In genomic region chr11:101424105-101424851, GRCm38 (mm10) we compare ENCODE assay signal across 7 mouse cellular contexts. TPM values are rescaled to one million over a fixed set of nuclear protein-coding genes. Genes with fewer than 3 reads are reported as not detected.
DNase-seq lines count a peak whose midpoint lies in the region; ATAC-seq and TF ChIP-seq lines count a peak whose summit lies in the region.

Gene Gm27029, minus strand, starts transcription at chr11:101424796.

- TF ChIP-seq POLR2A in spleen, adult 2 months (IDR thresholded peaks at IDR 0.05; ENCODE audit: low read depth, low read length): no peak

- no peaks in the 10 kb centered on the region for H3K9me3 ChIP-seq in heart, embryonic 13.5 days
- H3K9me3 ChIP-seq in limb, embryonic 10.5 days (replicated peaks): no peaks in the 10 kb centered on the region
- no peaks in the 10 kb centered on the region for H3K9me3 ChIP-seq in midbrain, embryonic 13.5 days

- H3K4me2 ChIP-seq in heart, embryonic 13.5 days: peak within 1 kb of the TSS; percentile 85
- H3K4me2 ChIP-seq in midbrain, embryonic 13.5 days (replicated peaks): peak within 1 kb of the TSS; percentile 94

- H3K27me3 ChIP-seq in spleen, adult 2 months (ENCODE audit: control insufficient read depth, insufficient read depth, low read length): no peaks in the 10 kb centered on the region
- H3K27me3 ChIP-seq in heart, embryonic 13.5 days (replicated peaks): no peaks in the 10 kb centered on the region
- no peaks in the 10 kb centered on the region for H3K27me3 ChIP-seq in limb, embryonic 10.5 days (ENCODE audit: low read depth, poor library complexity, severe bottlenecking)
- H3K27me3 ChIP-seq in midbrain, embryonic 13.5 days: peaks cover 5% of the 10 kb centered on the region; the same call in 1 of the 2 replicates

- peak within 1 kb of the TSS; percentile 86 for H3K27ac ChIP-seq in spleen, adult 2 months (ENCODE audit: insufficient read depth, low read length)
- H3K27ac ChIP-seq in heart, embryonic 13.5 days (replicated peaks): peak within 1 kb of the TSS; percentile 99
- peak within 1 kb of the TSS; percentile 82 for H3K27ac ChIP-seq in limb, embryonic 10.5 days
- H3K27ac ChIP-seq in midbrain, embryonic 13.5 days: peak within 1 kb of the TSS; percentile 84

- H3K9ac ChIP-seq in heart, embryonic 13.5 days: peak within 1 kb of the TSS; percentile 91
- H3K9ac ChIP-seq in midbrain, embryonic 13.5 days (replicated peaks): peak within 1 kb of the TSS; percentile 77

- WGBS in spleen, adult 2 months: 9% methylated on average over 23 of the region's 23 CpGs
- WGBS in heart, embryonic 13.5 days: 2% methylated on average over 23 of the region's 23 CpGs
- WGBS in limb, embryonic 10.5 days: 6% methylated on average over 23 of the region's 23 CpGs
- WGBS in midbrain, embryonic 13.5 days: 6% methylated on average over 23 of the region's 23 CpGs

- peaks cover 6% of the 10 kb centered on the region for H3K4me1 ChIP-seq in spleen, adult 2 months (ENCODE audit: control insufficient read depth, insufficient read depth, insufficient read length)
- H3K4me1 ChIP-seq in heart, embryonic 13.5 days: peaks cover 37% of the 10 kb centered on the region
- peaks cover 28% of the 10 kb centered on the region for H3K4me1 ChIP-seq in limb, embryonic 10.5 days
- H3K4me1 ChIP-seq in midbrain, embryonic 13.5 days (replicated peaks): peaks cover 32% of the 10 kb centered on the region

- no peak for TF ChIP-seq CTCF in spleen, adult 2 months (IDR thresholded peaks at IDR 0.05; ENCODE audit: extremely low read depth, insufficient read depth, insufficient read length, insufficient replicate concordance)

- ATAC-seq in heart, embryonic 13.5 days (ENCODE audit: extremely low read depth, insufficient number of reproducible peaks, low FRiP score, low TSS enrichment): peak; percentile 44
- ATAC-seq in midbrain, embryonic 13.5 days: peak; percentile 58

- peaks cover under 1% of the 10 kb centered on the region; the same call in 1 of the 2 replicates for H3K36me3 ChIP-seq in spleen, adult 2 months (ENCODE audit: control insufficient read depth, insufficient read depth, low read length)
- peaks cover 29% of the 10 kb centered on the region for H3K36me3 ChIP-seq in heart, embryonic 13.5 days
- H3K36me3 ChIP-seq in limb, embryonic 10.5 days: peaks cover 4% of the 10 kb centered on the region
- peaks cover under 1% of the 10 kb centered on the region; the same call in 1 of the 2 replicates for H3K36me3 ChIP-seq in midbrain, embryonic 13.5 days

- peak within 1 kb of the TSS; percentile 95 for H3K4me3 ChIP-seq in spleen, adult 2 months (ENCODE audit: extremely low read depth, insufficient read depth, insufficient read length)
- peak within 1 kb of the TSS; percentile 94 for H3K4me3 ChIP-seq in heart, embryonic 13.5 days
- peak within 1 kb of the TSS; percentile 89 for H3K4me3 ChIP-seq in limb, embryonic 10.5 days
- H3K4me3 ChIP-seq in midbrain, embryonic 13.5 days (replicated peaks): peak within 1 kb of the TSS; percentile 72

- DNase-seq in spleen, adult 2 months (ENCODE audit: low read depth in 1 of 2, low spot score in 2 of 2): no peak
- DNase-seq in spleen, adult 12 weeks (ENCODE audit: low spot score): no peak
- peak; percentile 28 to 49 for DNase-seq in cerebellum, postnatal 14 days
- DNase-seq in limb, embryonic 10.5 days (ENCODE audit: low spot score): peak; percentile 39
- no peak for DNase-seq in layer of hippocampus, adult 18-20 months (ENCODE audit: low spot score in 2 of 2)

RNA-seq across cellular contexts. Expression of gene Gm27029, which starts in this region (rescaled TPM):
- 0.11 and 0.29 TPM in 2 replicates for polyA plus RNA-seq in spleen, adult 2 months (2012; rRNA removed)
- polyA plus RNA-seq in heart, embryonic 13.5 days (2015; fragmentation: Nextera tagmentation; extraction: Ambion mirVana): 14.7 and 18.3 TPM in 2 replicates
- polyA plus RNA-seq in limb, embryonic 10.5 days (2016; fragmentation: Nextera tagmentation; extraction: Ambion mirVana): 9.9 and 15.0 TPM in 2 replicates
- 6.6 and 8.5 TPM in 2 replicates for polyA plus RNA-seq in midbrain, embryonic 13.5 days (2015; fragmentation: Nextera tagmentation; extraction: Ambion mirVana)
- total RNA-seq in layer of hippocampus, adult 18-20 months (2021): 1 to 10 TPM; 6.3 to 6.4 TPM

Comparison
In these comparisons a context has a peak if more than half of its experiments do, and no peak if none do; other contexts are left out.
1. DNase-seq: peak in cerebellum, postnatal 14 days (2 of 2) and limb, embryonic 10.5 days (single experiment); none in spleen, adult 2 months (0 of 2), spleen, adult 12 weeks (single experiment) and layer of hippocampus, adult 18-20 months (0 of 2).
2. Peak in every context shown above with its lines, with median percentiles within 50 percentile points of each other: H3K27ac ChIP-seq and H3K4me3 ChIP-seq.